ENCODE assay signal across 9 mouse cellular contexts in the genomic region with DNA sequence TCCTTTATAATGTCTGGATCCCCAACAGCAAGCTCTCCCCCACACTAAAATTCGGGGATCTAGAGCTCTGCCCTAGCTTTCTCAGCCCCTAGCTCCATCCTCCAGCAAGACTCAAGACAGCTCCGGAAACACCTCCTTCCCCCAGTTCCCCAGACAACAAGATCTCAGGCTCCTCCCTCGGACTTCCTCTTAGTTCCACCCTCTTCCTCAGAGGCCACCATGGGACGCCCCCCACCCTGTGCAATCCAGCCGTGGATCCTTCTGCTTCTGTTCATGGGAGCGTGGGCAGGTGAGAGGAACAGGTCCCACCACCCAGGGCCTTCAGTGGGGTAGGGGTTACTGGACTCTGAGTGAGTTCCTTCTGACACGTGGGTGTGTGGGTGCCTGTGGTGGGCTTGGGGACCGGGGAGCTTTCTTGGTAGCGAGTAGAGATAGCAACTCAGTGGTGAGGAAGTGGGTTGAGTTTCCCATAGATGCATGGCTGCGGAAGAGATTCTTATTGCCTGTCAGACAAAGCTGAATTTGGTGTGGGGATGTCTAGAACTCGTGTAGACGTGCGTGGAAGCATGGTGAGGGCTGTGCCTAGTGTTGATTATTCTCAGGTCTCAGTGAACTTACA. TPM values are rescaled to one million over a fixed set of nuclear protein-coding genes. Genes with fewer than 3 reads are reported as not detected.
DNase-seq lines count a peak whose midpoint lies in the region; ATAC-seq lines count a peak whose summit lies in the region.
"Had no signal": no experiment of that assay in that cellular context is flagged by ENCODE, and none has a peak within 500 bp of the region (broad histone marks: within the 10 kb centered on the region; RNA-seq: fewer than 3 reads in every experiment).

No protein-coding gene starts in this region.

- H3K4me2 ChIP-seq in kidney, embryonic 15.5 days, result peak overlapping the region; percentile 90
- peak overlapping the region; percentile 76 for H3K4me2 ChIP-seq in midbrain, embryonic 12.5 days (replicated peaks)

- peak overlapping the region; percentile 46 for H3K9ac ChIP-seq in kidney, embryonic 15.5 days
- no peak overlapping the region for H3K9ac ChIP-seq in midbrain, embryonic 12.5 days (replicated peaks)

- intact Hi-C loops in gastrocnemius, postnatal 14 days (cut with DNase I; ENCODE audit: low total_unique reads), result no loop called here

- H3K4me3 ChIP-seq in kidney, embryonic 15.5 days (replicated peaks), result peak overlapping the region; percentile 60
- H3K4me3 ChIP-seq in midbrain, embryonic 12.5 days, result peak overlapping the region; percentile 48

- WGBS in kidney, embryonic 15.5 days, result 38% methylated on average over 13 of the region's 13 CpGs
- 36% methylated on average over 13 of the region's 13 CpGs for WGBS in midbrain, embryonic 12.5 days

- peak; percentile 63 for ATAC-seq in kidney, embryonic 15.5 days (replicated peaks; ENCODE audit: low FRiP score)
- ATAC-seq in midbrain, embryonic 12.5 days (ENCODE audit: low FRiP score, low read depth), result peak; percentile 34; the same call in 1 of the 2 replicates

- H3K27ac ChIP-seq in kidney, embryonic 15.5 days, result no peak overlapping the region
- H3K27ac ChIP-seq in midbrain, embryonic 12.5 days (replicated peaks), result no peak overlapping the region

- H3K36me3 ChIP-seq in kidney, embryonic 15.5 days, result no peaks in the 10 kb centered on the region
- H3K36me3 ChIP-seq in midbrain, embryonic 12.5 days, result no peaks in the 10 kb centered on the region

- peaks cover 23% of the 10 kb centered on the region for H3K4me1 ChIP-seq in kidney, embryonic 15.5 days
- H3K4me1 ChIP-seq in midbrain, embryonic 12.5 days, result peaks cover 12% of the 10 kb centered on the region

- no peak for DNase-seq in kidney, adult 9 months
- DNase-seq in forelimb bud, embryonic 11.5 days (ENCODE audit: low read depth, low spot score), result peak; percentile 7
- peak; percentile 25 to 30 for DNase-seq in kidney, postnatal 4 days
- DNase-seq in cerebellum, adult 9-10 months, result no peak
- no peak for DNase-seq in cerebellum, postnatal 4 days (ENCODE audit: low spot score in 2 of 2)
- no peak for DNase-seq in gastrocnemius, postnatal 14 days

- peaks cover 15% of the 10 kb centered on the region for H3K27me3 ChIP-seq in kidney, embryonic 15.5 days
- peaks cover 45% of the 10 kb centered on the region for H3K27me3 ChIP-seq in midbrain, embryonic 12.5 days

- H3K9me3 ChIP-seq in kidney, embryonic 15.5 days (replicated peaks), result no peaks in the 10 kb centered on the region
- no peaks in the 10 kb centered on the region for H3K9me3 ChIP-seq in midbrain, embryonic 12.5 days

RNA-seq across cellular contexts. Expression of a gene that starts 0.6 kb away (rescaled TPM):
- polyA plus RNA-seq in kidney, embryonic 15.5 days (2015; fragmentation: Nextera tagmentation; extraction: Ambion mirVana), result 29.0 and 32.5 TPM in 2 replicates
- polyA plus RNA-seq in midbrain, embryonic 12.5 days (2016; fragmentation: Nextera tagmentation; extraction: Ambion mirVana), result 6.1 and 6.3 TPM in 2 replicates
- 1 to 10 TPM; 2.4 to 2.7 TPM for total RNA-seq in gastrocnemius, postnatal 14 days (2021)
- total RNA-seq: MEL had no signal

RNA-seq across cellular contexts. Expression of a gene that starts 6.3 kb away (rescaled TPM):
- 0.22 and 0.23 TPM in 2 replicates for polyA plus RNA-seq in kidney, embryonic 15.5 days (2015; fragmentation: Nextera tagmentation; extraction: Ambion mirVana)
- not detected in 2 replicates for polyA plus RNA-seq in midbrain, embryonic 12.5 days (2016; fragmentation: Nextera tagmentation; extraction: Ambion mirVana)
- not detected for total RNA-seq in gastrocnemius, postnatal 14 days (2021)
- total RNA-seq: MEL had no signal

RNA-seq across cellular contexts. Expression of a gene that starts 13.1 kb away (rescaled TPM):
- 0.08 TPM in 1 of 2 replicates, not detected in the other for polyA plus RNA-seq in kidney, embryonic 15.5 days (2015; fragmentation: Nextera tagmentation; extraction: Ambion mirVana)
- polyA plus RNA-seq in midbrain, embryonic 12.5 days (2016; fragmentation: Nextera tagmentation; extraction: Ambion mirVana), result not detected in 2 replicates
- not detected for total RNA-seq in gastrocnemius, postnatal 14 days (2021)
- total RNA-seq: MEL had no signal

RNA-seq across cellular contexts. Expression of a gene that starts 17.1 kb away (rescaled TPM):
- polyA plus RNA-seq in kidney, embryonic 15.5 days (2015; fragmentation: Nextera tagmentation; extraction: Ambion mirVana), result 0.58 and 2.3 TPM in 2 replicates
- polyA plus RNA-seq in midbrain, embryonic 12.5 days (2016; fragmentation: Nextera tagmentation; extraction: Ambion mirVana), result 0.13 TPM in 1 of 2 replicates, not detected in the other
- total RNA-seq in gastrocnemius, postnatal 14 days (2021), result under 1 TPM in 1 of 2 experiments, not detected in 1; 0.22 TPM
- total RNA-seq: MEL had no signal

RNA-seq across cellular contexts. Expression of a gene that starts 23.5 kb away (rescaled TPM):
- polyA plus RNA-seq in kidney, embryonic 15.5 days (2015; fragmentation: Nextera tagmentation; extraction: Ambion mirVana), result 0.14 and 1.0 TPM in 2 replicates
- polyA plus RNA-seq in midbrain, embryonic 12.5 days (2016; fragmentation: Nextera tagmentation; extraction: Ambion mirVana), result not detected in 2 replicates
- not detected for total RNA-seq in gastrocnemius, postnatal 14 days (2021)
- total RNA-seq: MEL had no signal

Comparison
In these comparisons a context has a peak if more than half of its experiments do, and no peak if none do; other contexts are left out.
1. DNase-seq: peak in forelimb bud, embryonic 11.5 days (single experiment) and kidney, postnatal 4 days (2 of 2); none in kidney, adult 9 months (single experiment), cerebellum, adult 9-10 months (single experiment), cerebellum, postnatal 4 days (0 of 2) and gastrocnemius, postnatal 14 days (single experiment).